Mouse (Mus musculus) B cell, adult 2 months (primary cell): Measurements from ENCODE around the gene Tcp11.

Experiments used
- DNase-seq, 2 experiments: peaks; one replicate each; pipeline ENCODE4 v3.0.0; 2022

The Tcp11 gene

DNA sequence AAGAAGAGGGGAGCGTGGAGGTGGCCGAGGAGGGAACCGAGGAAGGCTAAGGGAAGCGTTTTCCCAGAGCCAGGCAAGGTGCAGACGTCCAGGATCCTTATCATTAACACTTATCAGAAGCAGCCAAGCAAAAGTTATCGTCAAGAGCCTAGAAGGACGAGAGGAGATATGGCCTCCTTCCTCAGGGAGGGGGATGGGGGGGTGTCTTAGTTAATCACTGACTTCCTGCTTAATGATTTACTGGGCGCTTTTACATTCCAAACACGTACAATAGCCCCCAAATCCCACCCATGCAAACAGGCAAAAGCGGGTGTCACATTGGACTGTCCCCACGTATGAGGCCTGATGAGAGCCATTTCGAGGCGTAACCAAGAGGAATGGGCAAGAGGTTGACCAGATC, 2.4 kb upstream of the Tcp11 start:
- DNase-seq = no peak

DNA sequence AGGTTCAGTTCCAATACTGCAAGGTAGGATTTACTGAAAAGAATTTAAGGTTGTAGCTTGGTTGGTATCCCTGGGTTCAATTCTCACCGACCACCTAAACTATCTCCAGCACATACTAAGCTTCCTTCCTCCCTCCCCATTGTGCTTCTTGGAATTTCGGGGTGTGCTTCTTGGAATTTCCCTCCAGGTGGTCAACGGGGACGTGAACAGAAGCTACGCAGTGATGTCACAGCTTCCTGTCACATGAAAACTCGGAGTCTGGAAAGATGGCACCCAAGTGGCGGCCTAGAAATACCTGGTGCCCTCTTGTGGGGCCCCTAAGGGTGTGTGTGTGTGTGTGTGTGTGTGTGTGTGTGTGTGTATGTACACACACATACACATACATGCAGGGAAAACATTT, 1.4 kb upstream of the Tcp11 start:
- DNase-seq = no peak

DNA sequence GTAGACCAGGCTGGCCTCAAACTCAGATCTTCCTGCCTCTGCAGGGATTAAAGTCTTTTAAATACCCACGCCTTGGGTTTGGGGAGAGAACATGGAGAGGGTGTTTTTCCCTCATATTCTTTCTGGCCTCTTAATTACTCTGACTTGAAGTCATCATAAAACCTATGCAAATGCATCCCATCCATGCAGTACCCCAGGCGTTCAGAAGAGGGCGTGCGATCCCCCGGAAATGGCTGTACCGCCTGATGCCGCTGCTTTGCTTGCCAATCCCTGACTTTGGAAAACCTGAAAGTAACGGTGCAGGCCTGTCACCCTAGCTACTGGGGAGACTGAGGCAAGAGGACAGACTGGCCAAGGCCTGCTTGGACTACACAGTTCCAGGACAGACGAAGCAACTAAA, 946 bp upstream of the Tcp11 start:
- peak; percentile 57 to 58 for DNase-seq

DNA sequence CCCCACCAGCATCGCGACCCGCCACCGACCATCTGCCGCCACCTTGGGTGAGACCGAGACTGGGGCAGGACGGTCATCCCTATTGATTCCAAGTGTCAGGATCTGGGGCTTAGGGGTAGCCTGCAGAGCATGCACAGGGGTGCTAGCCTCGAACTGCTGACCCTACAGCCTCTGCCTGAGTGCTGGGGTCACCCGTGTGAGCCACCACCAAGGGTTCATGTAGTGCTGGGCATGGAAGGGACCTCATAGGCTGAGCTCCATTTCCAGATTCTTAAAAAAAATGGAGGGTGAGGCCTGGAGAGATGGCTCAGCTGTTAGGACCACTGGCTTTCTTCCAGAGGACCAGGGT, 352 bp upstream of the Tcp11 start:
- no peak for DNase-seq

DNA sequence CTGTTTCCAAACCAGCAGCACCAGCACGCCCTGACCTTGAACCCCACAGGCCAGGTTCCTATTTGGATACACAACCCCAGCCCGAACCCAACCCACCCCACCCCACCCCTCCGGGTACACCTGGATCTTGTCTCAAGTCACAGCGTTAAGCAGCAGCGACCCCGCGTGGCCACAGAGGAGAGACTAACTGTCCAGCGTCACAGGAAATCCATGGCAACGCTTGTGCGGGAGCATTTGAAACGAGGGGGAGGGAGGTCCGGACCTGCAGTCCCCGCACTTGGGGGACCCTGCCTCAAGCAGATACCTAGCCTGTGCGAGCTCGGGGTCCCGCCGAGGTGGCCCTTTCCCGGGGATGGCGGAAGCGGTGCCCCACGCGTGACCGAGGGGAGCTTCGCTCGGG, 821 bp downstream of the Tcp11 start:
- peak; percentile 89 to 90 for DNase-seq

DNA sequence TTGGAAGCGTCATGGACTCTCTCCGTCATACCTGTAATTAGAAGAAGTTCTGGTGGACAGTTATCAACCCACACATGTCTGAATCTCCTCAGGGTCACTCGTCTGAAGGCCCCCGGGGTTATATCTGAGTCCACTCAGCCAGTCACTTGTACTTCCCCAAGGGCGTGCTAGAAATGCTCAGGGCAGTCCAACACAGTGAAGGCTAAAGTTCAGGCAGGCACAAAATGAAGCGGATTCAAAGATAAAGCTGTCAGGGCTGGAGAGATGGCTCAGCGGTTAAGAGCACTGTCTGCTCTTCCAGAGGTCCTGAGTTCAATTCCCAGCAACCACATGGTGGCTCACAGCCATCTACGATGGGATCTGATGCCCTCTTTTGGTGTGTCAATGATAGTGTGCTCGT, 2.4 kb downstream of the Tcp11 start:
- no peak for DNase-seq

DNA sequence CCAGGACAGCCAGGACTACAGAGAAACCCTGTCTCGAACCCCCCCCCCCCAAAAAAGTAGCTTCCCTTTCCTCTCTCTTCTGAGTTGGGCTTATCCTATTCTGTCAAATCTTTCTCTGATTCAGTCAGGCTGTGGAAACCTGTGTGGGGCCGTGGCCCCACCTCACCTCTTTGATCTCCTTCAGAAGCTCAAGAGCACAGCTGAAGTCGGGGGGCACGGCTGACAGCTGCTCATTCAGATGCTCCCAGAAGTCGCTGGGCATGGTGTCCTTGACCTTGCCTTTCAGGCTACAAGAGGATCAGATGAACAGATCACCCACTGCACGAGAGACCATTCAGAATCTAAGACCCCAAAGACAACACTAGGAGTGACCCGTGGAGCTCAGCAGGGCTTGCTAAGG, 6.0 kb downstream of the Tcp11 start:
- no peak for DNase-seq

DNA sequence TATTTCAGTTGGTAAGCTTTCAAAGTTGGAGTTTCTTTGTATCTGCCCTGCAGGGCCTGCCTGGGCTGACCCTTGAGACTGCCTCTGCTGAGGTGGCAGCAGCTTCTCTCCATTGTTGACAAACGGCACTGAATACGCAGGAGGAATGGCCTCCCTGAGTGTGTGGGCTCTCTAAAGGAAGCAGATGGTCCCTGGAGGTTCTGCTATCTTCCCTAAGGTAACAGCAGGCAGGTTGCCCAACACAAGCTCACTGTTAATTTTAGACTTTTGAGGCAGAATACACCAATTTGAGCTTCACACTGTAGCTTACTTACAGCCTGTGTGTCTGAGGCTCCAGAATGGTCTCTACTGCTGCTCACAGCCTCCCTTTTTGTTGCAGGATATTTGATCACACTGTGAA, 7.7 kb downstream of the Tcp11 start:
- DNase-seq = no peak

DNA sequence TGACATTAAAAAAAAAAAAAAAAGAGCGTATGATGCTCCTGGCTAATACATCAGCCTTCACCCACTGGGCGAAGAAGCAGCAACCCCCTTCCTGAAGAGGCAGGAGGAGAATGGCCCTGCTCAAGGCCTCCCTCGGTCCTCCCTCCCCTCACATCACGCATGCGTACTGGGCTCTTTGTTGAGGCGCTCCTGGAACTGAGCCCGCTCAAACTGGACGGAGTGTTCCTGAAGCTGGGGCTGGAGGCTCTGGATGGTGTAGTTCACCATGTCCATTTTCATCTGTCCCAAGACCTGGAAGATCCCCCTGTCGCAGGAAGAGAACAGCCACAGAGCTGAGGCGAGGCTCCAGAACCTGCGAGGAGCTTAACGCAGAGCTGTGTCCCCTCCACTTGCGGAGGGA, 10.2 kb downstream of the Tcp11 start:
- no peak for DNase-seq

DNA sequence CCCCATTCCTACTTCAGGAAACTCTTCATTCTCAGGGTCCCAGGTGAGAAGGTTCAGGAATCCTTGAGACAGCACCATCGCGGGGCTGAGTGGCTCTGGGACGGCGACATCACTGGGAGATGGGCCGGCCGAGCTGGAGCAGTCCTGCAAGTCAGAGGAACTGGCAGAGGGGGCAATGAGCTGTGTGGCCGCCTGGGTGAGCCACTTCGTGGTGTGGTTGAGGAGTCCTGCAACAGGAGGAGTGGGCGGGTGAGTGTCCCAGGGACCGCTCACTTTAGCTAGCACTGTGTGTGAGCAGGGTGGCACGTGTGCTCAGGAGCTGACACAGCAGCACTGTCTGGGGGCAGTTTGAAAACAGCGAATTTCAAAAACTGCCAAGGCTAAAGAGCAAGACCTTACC, 11.0 kb downstream of the Tcp11 start:
- no peak for DNase-seq

DNA sequence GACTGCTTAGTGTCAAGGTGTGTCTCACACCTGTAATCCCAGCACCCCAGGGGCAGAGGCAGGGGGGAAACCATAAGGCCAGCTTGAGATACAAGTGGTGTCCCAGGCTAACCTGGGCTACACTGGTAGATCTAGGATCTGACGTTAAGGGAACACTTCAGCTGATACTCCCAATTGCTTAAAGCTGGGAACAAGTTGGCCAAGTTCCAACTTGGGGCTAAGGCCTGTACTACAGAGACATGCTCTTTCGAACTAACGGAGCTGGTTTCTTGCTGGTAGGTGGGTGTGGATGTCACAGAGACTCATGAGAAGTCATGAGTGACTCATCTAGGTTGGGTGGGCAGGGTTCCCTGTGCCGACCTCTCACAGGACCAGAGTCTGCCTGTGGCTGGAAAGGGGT, 13.1 kb downstream of the Tcp11 start:
- DNase-seq = no peak

DNA sequence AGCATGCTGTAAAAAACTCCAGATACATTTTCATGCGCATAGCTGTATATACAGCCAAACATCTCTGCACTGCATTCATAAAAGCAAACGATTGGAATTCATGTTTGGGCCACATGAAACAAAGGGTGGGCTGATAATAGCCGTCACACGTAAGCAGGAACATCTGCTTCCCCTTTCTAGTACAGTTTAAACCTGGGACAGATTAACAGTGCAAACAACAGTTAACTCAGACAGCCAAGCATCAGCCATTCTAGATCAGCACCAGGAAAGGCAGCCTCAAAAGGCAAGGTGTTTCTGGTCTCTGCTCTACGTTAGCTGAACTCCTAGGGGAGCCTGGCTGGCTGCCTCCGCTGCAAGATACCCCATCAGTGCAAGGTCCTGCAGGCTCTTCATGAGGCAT, 17.3 kb downstream of the Tcp11 start:
- no peak for DNase-seq

DNA sequence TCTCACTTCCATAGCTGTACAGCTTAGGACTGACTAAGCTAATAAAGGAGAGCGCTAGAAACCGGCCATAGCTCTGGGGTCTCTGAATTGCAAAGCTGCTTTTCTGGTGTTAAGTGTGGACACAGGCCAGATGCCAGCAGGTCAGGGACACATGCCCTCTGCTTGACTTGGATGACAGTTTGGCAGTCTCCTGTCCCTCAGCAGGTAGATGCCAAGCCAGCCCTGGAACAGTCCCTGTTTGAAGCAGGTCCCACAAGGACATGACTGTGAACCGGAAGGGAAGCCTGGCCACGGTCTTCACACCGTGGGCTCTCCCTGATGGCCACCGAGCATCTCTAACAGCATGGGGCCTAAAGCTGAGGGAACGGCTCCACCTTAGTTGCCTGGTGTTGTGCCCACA, 17.7 kb downstream of the Tcp11 start:
- DNase-seq = no peak

DNA sequence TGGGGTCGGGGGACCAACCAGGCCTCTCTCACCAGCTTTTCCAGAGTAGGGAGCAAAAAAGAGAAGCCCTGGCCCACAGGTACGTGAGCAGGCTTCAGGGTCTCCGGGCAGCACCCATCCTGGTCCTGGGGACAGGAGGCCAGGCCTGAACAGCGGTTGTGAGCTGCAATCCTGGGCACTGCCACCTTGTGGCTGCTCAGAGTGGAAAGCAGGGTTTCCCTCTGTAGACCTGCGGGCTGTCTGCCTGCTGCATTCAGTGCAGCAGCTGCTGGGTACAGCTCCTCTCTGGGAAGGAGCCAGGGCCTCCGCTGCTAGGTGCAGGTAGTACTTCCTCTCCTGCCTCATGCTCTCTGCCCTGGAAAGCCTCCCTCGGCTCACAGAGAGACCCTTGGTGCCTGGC, 19.0 kb downstream of the Tcp11 start:
- no peak for DNase-seq

DNA sequence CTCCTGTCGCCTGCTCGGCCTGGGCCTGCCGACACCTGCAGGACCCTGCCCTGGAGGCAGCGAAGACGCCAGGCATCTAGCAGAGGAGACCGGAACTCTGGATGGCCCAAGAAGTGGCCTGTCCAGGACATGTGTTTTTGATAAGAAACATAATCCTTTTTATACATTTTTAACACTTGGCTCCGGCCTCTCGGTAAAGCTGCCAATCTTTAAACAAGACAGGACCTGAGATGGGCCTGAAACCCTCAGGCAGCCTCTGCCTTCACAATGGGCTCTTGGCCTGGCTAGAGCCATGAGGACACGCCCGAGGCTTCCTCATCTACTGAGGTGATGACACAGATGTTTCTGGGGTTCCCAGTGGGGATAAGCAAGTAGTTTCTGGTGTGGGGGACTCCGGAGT, 19.8 kb downstream of the Tcp11 start:
- DNase-seq = no peak

DNA sequence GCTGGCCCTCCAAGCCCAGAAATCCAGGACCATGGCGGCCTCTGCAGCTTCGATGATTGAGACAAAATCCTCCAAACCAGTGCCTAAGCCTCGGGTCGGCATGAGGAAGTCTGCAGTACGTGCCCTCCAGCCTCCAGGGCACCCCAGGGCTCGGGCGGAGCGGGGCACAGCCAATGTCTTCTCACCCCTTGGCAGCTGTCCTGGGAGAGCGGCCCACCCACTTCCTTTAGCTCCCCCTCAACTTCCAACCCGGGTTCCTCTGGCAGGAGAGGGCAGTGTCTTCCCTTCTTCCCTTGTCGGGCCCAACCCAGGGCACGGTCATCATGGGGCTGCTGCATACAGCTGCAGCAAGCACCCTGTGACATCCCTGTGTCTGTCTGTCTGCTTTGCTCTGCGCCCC, 22.1 kb downstream of the Tcp11 start:
- DNase-seq = no peak

DNA sequence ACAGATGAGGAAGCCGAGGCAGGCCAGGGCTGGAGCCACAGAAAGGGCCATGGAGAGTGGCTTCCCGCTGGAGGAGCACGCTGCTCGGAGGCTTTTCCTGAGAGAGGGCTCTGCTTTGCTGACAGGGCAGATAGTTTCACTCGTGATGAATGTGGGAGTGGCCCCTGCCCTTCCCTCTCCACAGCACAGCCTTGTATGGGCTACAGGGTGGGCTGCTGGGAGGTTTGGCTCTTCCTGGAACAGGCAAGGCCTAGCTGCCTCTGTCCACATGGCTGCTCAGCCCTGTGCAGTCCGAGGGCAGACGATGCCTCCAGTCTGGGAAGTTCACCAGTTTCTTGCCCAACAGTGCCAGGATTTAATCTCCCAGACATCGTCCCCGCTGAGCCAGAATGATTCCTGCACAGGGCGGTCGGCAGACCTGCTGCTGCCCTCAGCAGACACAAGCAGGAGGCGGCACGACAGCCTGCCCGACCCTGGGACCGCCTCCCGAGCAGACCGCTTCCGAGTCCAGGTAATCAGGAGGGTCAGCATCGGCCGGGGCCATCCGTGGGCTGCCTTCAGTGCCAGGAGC, 28.1 kb downstream of the Tcp11 start:
- no peak for DNase-seq

DNA sequence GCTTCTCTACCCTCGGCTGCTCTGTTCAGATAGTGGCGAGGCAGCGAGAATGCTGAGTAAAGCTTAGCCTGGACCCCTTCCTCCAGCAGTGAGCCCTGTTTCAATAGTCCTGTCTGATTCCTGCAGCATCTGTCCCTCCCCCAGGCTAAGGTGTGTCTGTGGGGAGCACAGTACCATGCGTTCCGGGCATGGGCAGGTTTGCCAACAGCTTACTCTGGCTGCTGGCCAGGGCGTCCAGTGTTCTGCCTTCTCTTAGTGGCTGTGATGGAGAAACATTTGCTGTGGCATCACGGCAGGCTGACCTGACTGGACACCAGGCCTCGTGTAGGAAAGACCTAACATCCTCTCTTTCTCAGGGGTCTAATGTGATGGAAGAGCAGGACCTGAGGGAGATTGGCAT, 30.2 kb downstream of the Tcp11 start:
- DNase-seq = no peak

DNA sequence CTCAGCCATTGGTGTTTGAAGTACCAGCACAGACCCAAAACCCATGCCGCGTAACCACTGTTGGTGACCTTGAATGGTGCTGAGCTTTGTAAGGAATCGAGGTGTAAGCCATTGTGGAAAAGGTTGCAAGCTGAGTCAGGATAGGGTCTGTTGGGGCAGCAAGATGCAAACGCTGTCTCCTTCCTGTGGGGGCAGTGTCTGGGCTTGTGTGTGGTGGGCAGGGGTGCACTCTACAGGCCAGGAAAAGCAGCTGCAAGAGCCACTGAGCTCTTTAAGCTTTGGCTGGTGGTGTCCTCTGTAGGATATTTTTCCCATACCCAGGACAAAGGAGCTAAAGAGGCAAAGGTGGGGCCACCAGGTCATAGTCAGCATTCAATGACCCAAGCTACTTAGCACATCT, 32.0 kb downstream of the Tcp11 start:
- peak; percentile 14 to 21 for DNase-seq

DNA sequence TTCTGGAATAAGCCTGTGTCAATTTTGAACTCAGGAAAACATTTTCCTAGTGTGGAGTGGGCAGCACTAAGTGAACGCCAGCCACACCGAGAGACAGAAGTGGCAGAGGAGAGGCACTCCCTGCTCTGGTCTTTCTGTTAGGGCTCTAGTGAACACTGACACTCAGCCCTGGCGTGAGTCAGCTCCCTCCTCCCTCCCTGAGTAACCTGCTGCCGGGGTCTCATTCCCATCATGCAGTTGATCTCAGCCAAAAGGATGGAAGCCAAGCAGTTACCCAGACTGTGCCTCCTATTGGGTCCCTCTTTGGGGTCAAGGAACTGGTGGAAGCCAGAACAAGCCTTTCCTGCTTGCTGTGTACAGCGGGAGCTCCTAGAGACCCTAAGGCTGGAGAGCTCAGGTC, 32.9 kb downstream of the Tcp11 start:
- no peak for DNase-seq

DNA sequence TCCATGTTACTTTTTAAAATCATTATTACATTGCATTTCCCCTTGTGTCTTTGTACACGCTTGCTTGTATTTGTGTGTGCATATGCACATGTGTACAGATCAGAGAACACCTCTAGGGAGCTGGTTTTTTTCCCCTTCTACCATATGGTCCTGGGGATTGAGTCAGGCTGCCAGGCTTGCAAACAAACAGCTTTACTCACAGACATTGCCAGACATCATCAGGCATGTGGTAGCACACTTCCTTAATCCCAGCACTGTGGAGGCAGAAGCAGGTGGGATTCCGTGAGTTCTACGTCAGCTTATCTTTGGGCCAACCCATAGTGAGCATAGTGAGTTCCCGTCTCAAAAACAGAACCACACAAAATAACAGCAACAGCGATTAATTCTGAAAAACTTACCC, 33.4 kb downstream of the Tcp11 start:
- DNase-seq = no peak

DNA sequence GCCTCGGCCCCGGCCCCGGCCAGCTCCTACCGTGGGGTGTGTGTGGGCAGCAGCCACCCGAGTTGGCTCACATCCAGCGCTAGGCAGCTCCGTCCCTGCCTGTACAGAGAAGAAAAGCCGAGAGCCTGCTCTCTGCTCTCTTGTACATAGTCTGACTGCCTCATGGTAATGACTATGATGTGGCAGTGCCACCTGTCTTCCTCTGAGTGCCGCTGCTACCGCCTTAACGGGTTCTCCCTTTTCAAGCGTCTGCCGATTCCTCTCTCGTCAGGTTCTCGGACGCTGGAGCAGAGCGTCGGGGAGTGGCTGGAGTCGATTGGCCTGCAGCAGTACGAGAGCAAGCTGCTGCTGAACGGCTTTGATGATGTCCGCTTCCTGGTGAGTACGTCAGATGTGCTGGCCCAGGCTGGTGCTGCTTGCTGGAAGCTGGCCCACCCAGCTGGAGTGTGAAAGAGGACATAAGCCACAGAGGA, 38.1 kb downstream of the Tcp11 start:
- no peak for DNase-seq

DNA sequence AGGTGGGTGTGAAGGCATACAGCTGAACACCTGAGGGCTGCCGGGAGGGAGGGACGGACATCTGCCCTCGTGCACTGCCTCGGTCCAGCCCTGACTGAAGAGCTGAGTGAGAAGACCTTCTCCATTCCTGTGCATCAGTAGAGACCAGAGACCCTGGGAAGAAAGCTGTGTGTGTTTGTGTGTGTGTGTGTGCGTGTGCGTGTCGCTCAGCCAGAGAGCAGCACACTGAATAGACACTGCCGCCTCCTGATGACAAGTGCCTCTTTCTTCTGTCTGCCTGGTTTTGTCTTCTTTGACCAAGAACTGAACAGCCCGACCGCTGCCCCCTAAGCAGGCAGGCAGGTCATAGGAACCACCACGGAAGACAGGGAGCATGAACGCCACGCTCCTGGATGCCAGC, 39.1 kb downstream of the Tcp11 start:
- DNase-seq = no peak

DNA sequence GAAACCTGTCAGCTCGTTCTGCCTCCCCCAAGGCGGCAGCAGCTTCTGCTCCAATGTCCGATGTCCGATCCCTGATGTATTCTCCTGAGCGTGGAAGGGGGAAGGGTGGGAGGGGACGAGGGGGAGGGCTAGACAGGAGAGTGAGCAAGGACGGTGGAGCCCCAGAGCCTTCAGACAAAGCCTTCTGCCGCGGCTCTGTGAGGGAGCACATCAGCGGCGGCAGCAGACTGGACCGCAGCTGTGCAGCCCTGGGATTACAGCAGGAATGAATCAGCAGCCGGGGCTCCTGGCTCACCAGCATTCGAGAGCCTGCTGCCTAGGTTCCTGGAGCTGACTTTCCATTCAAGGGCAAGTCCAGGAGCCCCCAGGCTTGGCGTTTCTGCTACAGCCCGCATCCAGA, 39.8 kb downstream of the Tcp11 start:
- DNase-seq = no peak

DNA sequence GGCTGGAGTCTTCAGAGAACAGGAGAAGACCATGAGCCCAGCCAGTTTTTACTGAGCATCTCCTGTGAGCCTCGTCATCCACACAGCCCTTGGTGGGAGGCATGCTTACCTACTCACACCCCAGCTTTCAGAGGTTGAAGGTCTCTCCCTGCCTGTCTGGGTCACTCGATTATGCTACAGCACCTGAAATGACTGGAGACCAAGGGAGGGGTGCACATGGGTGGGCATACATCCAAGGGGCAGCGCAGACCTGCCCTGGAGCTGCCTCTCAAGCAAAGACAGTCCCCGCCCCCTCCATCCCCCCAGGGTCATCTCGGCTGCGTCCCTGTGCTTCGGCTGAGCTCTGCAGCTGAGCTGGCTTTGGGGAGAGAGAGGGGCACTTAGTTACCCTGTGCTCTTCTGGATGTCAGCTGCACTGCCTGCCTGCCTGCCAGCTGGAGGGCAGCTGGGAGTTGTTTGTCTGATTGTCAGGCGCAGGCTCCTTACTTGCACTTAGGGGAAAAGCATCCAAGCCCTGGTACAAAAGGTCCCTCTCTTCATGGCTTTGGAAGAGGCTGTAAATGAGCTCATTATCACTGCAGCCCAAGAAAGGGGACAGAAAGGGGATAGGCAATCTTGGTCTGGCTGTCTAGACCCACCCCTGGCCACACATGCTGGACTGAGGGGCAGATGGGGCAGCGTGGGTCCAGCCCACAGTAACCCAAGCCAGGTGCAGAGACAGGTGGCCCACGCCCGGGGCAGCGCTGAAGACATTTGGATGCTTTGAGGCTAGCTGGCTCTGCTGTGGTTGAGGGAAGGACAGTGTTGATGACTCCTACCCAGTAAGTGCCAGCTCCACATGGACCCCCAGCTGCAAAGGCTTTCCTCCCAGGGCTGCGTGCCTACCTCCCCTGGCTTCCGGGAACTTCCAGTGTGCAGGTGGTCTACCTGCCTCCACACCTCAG, 43.4 kb downstream of the Tcp11 start:
- DNase-seq = no peak
